Mouse (Mus musculus): ENCODE results near the gene Tmem259.

The Tmem259 gene

GRCm38 (mm10) chr10:79984195-79984816, at the start of gene Tmem259:
Gene Tmem259, minus strand, starts transcription at chr10:79984330.
- in situ Hi-C loops (cut with MboI, MseI), result loop anchor here in 1 of 2 experiments (10.0 kb wide), 1 partner anchor 160 kb away; the partner anchor contains the start of genes Cbarp and Midn

- in situ Hi-C loops (cut with MboI, MseI), result loop anchor here in 1 of 2 experiments (5.0 kb wide), 1 partner anchor 46 kb away; the partner anchor contains the start of gene Cnn2
Observed at GRCm38 (mm10) chr10:80032799-80033480, 48.8 kb upstream of the Tmem259 start.

- in situ Hi-C loops (cut with MboI, MseI), result loop anchor here in 1 of 2 experiments (5.0 kb wide), 1 partner anchor 43 kb away; the partner anchor contains the start of gene Cnn2
Observed at GRCm38 (mm10) chr10:80030736-80031135, 46.6 kb upstream of the Tmem259 start.

GRCm38 (mm10) chr10:80030191-80030590, 46.1 kb upstream of the Tmem259 start:
- in situ Hi-C loops (cut with MboI, MseI), result loop anchor here in 1 of 2 experiments (5.0 kb wide), 1 partner anchor 43 kb away; the partner anchor contains the start of gene Cnn2

- in situ Hi-C loops (cut with MboI, MseI), result no loop called here
Observed at GRCm38 (mm10) chr10:80028521-80028846, 44.4 kb upstream of the Tmem259 start.

GRCm38 (mm10) chr10:80027681-80028520, 43.8 kb upstream of the Tmem259 start:
- in situ Hi-C loops (cut with MboI, MseI), result no loop called here

- in situ Hi-C loops (cut with MboI, MseI), result no loop called here
Observed at GRCm38 (mm10) chr10:80025889-80026288, 41.8 kb upstream of the Tmem259 start.

- in situ Hi-C loops (cut with MboI, MseI), result no loop called here
Observed at GRCm38 (mm10) chr10:80025463-80025862, 41.3 kb upstream of the Tmem259 start.

GRCm38 (mm10) chr10:80025044-80025347, 40.9 kb upstream of the Tmem259 start:
- in situ Hi-C loops (cut with MboI, MseI), result no loop called here

GRCm38 (mm10) chr10:80024229-80025043, 40.3 kb upstream of the Tmem259 start:
- in situ Hi-C loops (cut with MboI, MseI), result loop anchor here in 1 of 2 experiments (5.0 kb wide), 1 partner anchor 658 kb away; no protein-coding TSS in a partner anchor

GRCm38 (mm10) chr10:80023758-80024157, 39.6 kb upstream of the Tmem259 start:
- in situ Hi-C loops (cut with MboI, MseI), result loop anchor here in 1 of 2 experiments (5.0 kb wide), 1 partner anchor 659 kb away; no protein-coding TSS in a partner anchor

GRCm38 (mm10) chr10:80022806-80023205, 38.7 kb upstream of the Tmem259 start:
- in situ Hi-C loops (cut with MboI, MseI), result loop anchor here in 1 of 2 experiments (5.0 kb wide), 1 partner anchor 659 kb away; no protein-coding TSS in a partner anchor

- in situ Hi-C loops (cut with MboI, MseI), result loop anchor here in 1 of 2 experiments (5.0 kb wide), 1 partner anchor 660 kb away; no protein-coding TSS in a partner anchor
Observed at GRCm38 (mm10) chr10:80022164-80022563, 38.0 kb upstream of the Tmem259 start.

- in situ Hi-C loops (cut with MboI, MseI), result loop anchor here in 1 of 2 experiments (5.0 kb wide), 1 partner anchor 661 kb away; no protein-coding TSS in a partner anchor
Observed at GRCm38 (mm10) chr10:80021320-80021641, 37.2 kb upstream of the Tmem259 start.

- in situ Hi-C loops (cut with MboI, MseI), result loop anchor here in 1 of 2 experiments (5.0 kb wide), 1 partner anchor 662 kb away; no protein-coding TSS in a partner anchor
Observed at GRCm38 (mm10) chr10:80020603-80021319, 36.6 kb upstream of the Tmem259 start.

- in situ Hi-C loops (cut with MboI, MseI), result loop anchor here in 1 of 2 experiments (5.0 kb wide), 1 partner anchor 662 kb away; no protein-coding TSS in a partner anchor
Observed at GRCm38 (mm10) chr10:80020191-80020590, 36.1 kb upstream of the Tmem259 start.

- in situ Hi-C loops (cut with MboI, MseI), result loop anchor here in 1 of 2 experiments (5.0 kb wide), 1 partner anchor 663 kb away; no protein-coding TSS in a partner anchor
Observed at GRCm38 (mm10) chr10:80019471-80020131, 35.5 kb upstream of the Tmem259 start.

- in situ Hi-C loops (cut with MboI, MseI), result no loop called here
Observed at GRCm38 (mm10) chr10:80018739-80019297, 34.7 kb upstream of the Tmem259 start.

- in situ Hi-C loops (cut with MboI, MseI), result no loop called here
Observed at GRCm38 (mm10) chr10:80017771-80018170, 33.6 kb upstream of the Tmem259 start.

Measured in T-helper 17 cell (primary cell).